Mouse (Mus musculus): ENCODE measurements around the gene Bptf. TPM values are rescaled to one million over a fixed set of nuclear protein-coding genes. Genes with fewer than 3 reads are reported as not detected.

The Bptf gene
- polyA plus RNA-seq, 2 experiments, result 38.4 to 49.1 TPM

DNA sequence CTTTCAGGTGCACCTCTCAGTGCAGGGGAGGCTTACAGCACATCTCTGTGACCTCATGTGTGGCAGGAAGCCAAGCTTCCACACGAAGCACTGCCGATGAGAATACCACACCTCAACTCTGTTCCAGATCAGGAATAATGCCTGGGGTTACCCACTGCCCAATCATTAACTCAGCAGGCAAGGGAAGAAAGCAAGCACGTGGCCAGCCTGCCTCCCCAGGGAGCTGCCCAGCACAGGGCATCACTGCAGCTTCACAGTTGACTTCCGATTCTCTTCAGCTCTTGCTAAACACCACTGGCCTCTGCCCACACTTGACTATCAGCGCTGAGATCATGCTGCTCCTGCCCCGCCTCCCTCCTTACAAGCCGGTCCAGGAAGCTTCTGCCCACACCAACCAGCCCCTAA, 7.6 kb downstream of the Bptf start:
- 24% methylated on average over 7 of the region's 7 CpGs for WGBS
- Histone ChIP-seq H3K4me2 (replicated peaks; ENCODE audit: low read depth, low read length, severe bottlenecking) (no peak overlapping the region), H3K27ac (replicated peaks; ENCODE audit: low read depth, low read length) (no peak overlapping the region)

DNA sequence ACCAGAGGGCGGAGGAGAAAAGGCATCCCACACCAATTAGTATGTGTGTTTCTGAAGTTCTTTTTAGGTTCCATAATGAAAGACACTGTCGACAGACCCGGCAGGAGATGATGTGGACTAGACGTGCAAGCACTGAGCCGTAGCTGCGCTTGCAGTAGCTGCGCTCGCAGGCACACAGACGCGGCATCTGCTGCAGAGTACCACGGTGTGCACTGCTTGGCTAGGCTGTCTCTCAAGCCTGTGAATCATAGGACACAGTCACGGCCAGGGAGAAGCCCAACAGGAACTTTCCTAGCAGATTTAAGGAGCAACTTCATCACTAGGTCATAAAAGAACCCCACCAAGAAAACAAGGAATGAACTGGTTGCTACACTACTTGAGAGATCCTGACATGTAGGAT, 14.1 kb downstream of the Bptf start:
- DNase-seq (ENCODE audit: low spot score) (no peak), ATAC-seq (ENCODE audit: low FRiP score, low read depth) (no peak)
- Histone ChIP-seq H3K4me3 (replicated peaks; ENCODE audit: low read length) (no peak overlapping the region), H3K27ac (replicated peaks; ENCODE audit: low read depth, low read length) (no peak overlapping the region), H3K9ac (ENCODE audit: low read depth, low read length, severe bottlenecking) (no peak overlapping the region), H3K27me3 (ENCODE audit: control insufficient read depth, insufficient read depth, low read length) (no peaks in the 10 kb centered on the region), H3K9me3 (ENCODE audit: control insufficient read depth, low read length) (no peaks in the 10 kb centered on the region), H3K36me3 (ENCODE audit: control insufficient read depth, insufficient read depth, low read length) (no peaks in the 10 kb centered on the region), H3K4me1 (ENCODE audit: control insufficient read depth, insufficient read depth, low read length) (peaks cover 18% of the 10 kb centered on the region), H3K4me2 (replicated peaks; ENCODE audit: low read depth, low read length, severe bottlenecking) (no peak overlapping the region)
- no peak for TF ChIP-seq POLR2A (IDR thresholded peaks at IDR 0.05; ENCODE audit: borderline replicate concordance, extremely low read depth, insufficient read depth, insufficient read length)
- WGBS, result 79% methylated on average over 12 of the region's 12 CpGs

More for the DNA sequence above, 7.6 kb downstream of the Bptf start:
- Histone ChIP-seq H3K36me3 (ENCODE audit: control insufficient read depth, insufficient read depth, low read length) (no peaks in the 10 kb centered on the region), H3K9me3 (ENCODE audit: control insufficient read depth, low read length) (no peaks in the 10 kb centered on the region), H3K27me3 (ENCODE audit: control insufficient read depth, insufficient read depth, low read length) (no peaks in the 10 kb centered on the region), H3K4me1 (ENCODE audit: control insufficient read depth, insufficient read depth, low read length) (peaks cover 13% of the 10 kb centered on the region), H3K9ac (ENCODE audit: low read depth, low read length, severe bottlenecking) (no peak overlapping the region), H3K4me3 (replicated peaks; ENCODE audit: low read length) (no peak overlapping the region)
- no peak for ATAC-seq (ENCODE audit: low FRiP score, low read depth)
- no peak for DNase-seq (ENCODE audit: low spot score)
- TF ChIP-seq POLR2A (IDR thresholded peaks at IDR 0.05; ENCODE audit: borderline replicate concordance, extremely low read depth, insufficient read depth, insufficient read length), result no peak

DNA sequence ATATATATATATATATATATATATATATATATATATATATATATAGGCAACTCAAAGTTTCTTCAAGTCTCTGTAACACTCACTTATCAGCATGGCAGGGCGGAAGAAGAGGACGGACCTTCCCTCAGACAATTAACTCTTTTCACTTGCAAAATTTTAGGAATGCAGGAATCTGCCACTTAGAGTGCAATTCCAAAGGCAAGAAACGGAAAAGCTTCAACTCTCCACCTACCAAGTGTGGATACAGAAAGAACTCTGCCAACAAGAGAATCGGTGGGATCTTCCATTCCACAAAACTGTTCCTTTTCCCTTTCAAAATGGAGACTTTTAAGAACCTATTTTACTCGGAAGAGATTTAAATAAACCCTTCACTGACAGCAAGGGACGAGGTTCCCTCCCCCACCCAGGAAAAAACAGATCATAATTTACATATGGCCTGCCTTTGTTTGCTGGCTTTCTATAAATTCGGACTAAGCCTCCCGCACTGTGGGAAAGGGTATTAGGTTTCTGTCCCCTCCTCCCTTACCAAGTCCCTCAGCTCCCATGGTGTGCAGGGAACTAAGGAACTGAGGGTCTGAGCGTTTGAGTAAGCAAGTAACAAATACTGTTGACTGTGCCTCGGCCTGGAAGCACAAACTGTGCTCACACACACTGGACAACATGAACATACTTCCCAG, 17.9 kb downstream of the Bptf start:
- H3K4me1 ChIP-seq (ENCODE audit: control insufficient read depth, insufficient read depth, low read length), result peaks cover 18% of the 10 kb centered on the region
- no peak for DNase-seq (ENCODE audit: low spot score)
- 28% methylated on average over 10 of the region's 10 CpGs for WGBS
- TF ChIP-seq POLR2A (IDR thresholded peaks at IDR 0.05; ENCODE audit: borderline replicate concordance, extremely low read depth, insufficient read depth, insufficient read length), result no peak
- no peak overlapping the region for H3K9ac ChIP-seq (ENCODE audit: low read depth, low read length, severe bottlenecking)
- H3K4me3 ChIP-seq (replicated peaks; ENCODE audit: low read length), result no peak overlapping the region
- no peak for ATAC-seq (ENCODE audit: low FRiP score, low read depth)
- H3K36me3 ChIP-seq (ENCODE audit: control insufficient read depth, insufficient read depth, low read length), result peaks cover 21% of the 10 kb centered on the region
- H3K27ac ChIP-seq (replicated peaks; ENCODE audit: low read depth, low read length), result 0 out of 2 replicates have a peak overlapping the region, but pooled peaks have one; percentile 1
- 0 out of 2 replicates have a peak overlapping the region, but pooled peaks have one; percentile 16 for H3K4me2 ChIP-seq (replicated peaks; ENCODE audit: low read depth, low read length, severe bottlenecking)
- H3K9me3 ChIP-seq (ENCODE audit: control insufficient read depth, low read length), result no peaks in the 10 kb centered on the region
- H3K27me3 ChIP-seq (ENCODE audit: control insufficient read depth, insufficient read depth, low read length), result no peaks in the 10 kb centered on the region

DNA sequence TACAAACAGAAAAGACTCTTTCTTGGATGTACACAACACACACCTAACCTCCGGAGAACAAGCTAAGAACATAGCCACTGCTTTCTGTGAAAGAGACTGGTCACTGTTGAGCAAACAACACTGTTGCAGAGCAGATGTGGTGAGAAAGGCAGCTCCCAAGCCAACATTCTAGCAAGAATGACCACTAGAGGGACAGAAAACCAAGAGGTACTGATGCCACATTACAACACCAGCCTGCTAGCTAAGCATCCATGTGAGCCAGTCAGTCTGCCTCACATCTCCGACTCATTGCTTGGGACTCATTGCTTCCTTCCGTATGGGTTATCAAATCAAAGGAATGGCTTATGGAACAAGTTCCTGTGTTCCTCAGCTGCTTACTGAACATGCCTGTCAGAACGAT, 18.8 kb downstream of the Bptf start:
- Histone ChIP-seq H3K27ac (replicated peaks; ENCODE audit: low read depth, low read length) (no peak overlapping the region), H3K9me3 (ENCODE audit: control insufficient read depth, low read length) (no peaks in the 10 kb centered on the region), H3K9ac (ENCODE audit: low read depth, low read length, severe bottlenecking) (no peak overlapping the region), H3K27me3 (ENCODE audit: control insufficient read depth, insufficient read depth, low read length) (no peaks in the 10 kb centered on the region), H3K36me3 (ENCODE audit: control insufficient read depth, insufficient read depth, low read length) (peaks cover 21% of the 10 kb centered on the region), H3K4me2 (replicated peaks; ENCODE audit: low read depth, low read length, severe bottlenecking) (no peak overlapping the region), H3K4me1 (ENCODE audit: control insufficient read depth, insufficient read depth, low read length) (peaks cover 18% of the 10 kb centered on the region), H3K4me3 (replicated peaks; ENCODE audit: low read length) (no peak overlapping the region)
- no peak for TF ChIP-seq POLR2A (IDR thresholded peaks at IDR 0.05; ENCODE audit: borderline replicate concordance, extremely low read depth, insufficient read depth, insufficient read length)
- 72% methylated on average over 4 of the region's 4 CpGs for WGBS
- ATAC-seq (ENCODE audit: low FRiP score, low read depth) (no peak), DNase-seq (ENCODE audit: low spot score) (peak; percentile 25)

DNA sequence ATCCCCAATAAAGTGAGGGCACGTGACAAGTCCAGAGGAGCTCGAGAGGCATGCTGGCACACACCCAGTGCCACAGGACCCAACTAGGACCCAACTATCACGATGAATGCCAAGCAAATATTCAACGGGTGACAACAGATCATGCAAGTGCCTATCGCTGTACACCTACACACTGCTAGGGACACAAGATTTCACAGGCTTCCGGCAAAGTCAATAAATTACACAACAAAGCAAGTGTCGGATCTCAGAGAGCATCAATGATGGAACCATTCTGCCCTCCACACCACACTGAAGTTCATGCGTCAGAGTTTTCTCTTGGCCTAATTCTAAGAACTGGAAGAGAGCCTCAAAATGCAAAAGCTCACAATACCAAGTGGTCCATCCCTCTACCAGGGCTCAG, 22.3 kb downstream of the Bptf start:
- Histone ChIP-seq H3K36me3 (ENCODE audit: control insufficient read depth, insufficient read depth, low read length) (peaks cover 27% of the 10 kb centered on the region), H3K27ac (replicated peaks; ENCODE audit: low read depth, low read length) (no peak overlapping the region), H3K4me2 (replicated peaks; ENCODE audit: low read depth, low read length, severe bottlenecking) (no peak overlapping the region), H3K27me3 (ENCODE audit: control insufficient read depth, insufficient read depth, low read length) (no peaks in the 10 kb centered on the region), H3K4me1 (ENCODE audit: control insufficient read depth, insufficient read depth, low read length) (peaks cover 6% of the 10 kb centered on the region), H3K9ac (ENCODE audit: low read depth, low read length, severe bottlenecking) (no peak overlapping the region), H3K9me3 (ENCODE audit: control insufficient read depth, low read length) (no peaks in the 10 kb centered on the region), H3K4me3 (replicated peaks; ENCODE audit: low read length) (no peak overlapping the region)
- ATAC-seq (ENCODE audit: low FRiP score, low read depth) (no peak), DNase-seq (ENCODE audit: low spot score) (no peak)
- TF ChIP-seq POLR2A (IDR thresholded peaks at IDR 0.05; ENCODE audit: borderline replicate concordance, extremely low read depth, insufficient read depth, insufficient read length), result no peak
- 94% methylated on average over 8 of the region's 8 CpGs for WGBS
